Mouse (Mus musculus) kidney, embryonic 15.5 days (tissue): ENCODE measurements around the gene Fgfr2. TPM values are rescaled to one million over a fixed set of nuclear protein-coding genes. Genes with fewer than 3 reads are reported as not detected.

Source experiments
- ATAC-seq: fragments of 200-750 bp; cut with Nextera tagmentation; replicated peaks from 2 replicates; pipeline ENCODE4 v1.8.0; 2017; ENCODE audit warnings: moderate TSS enrichment; ENCODE audit not compliant: low FRiP score
- H3K27ac ChIP-seq: fragments of 300-500 bp; sonication (generic); 2 replicates; pipeline ENCODE4 v1.5.1; 2015; ENCODE audit warnings: mild to moderate bottlenecking, inconsistent platforms
- H3K27me3 ChIP-seq: fragments of 300-500 bp; sonication (generic); 2 replicates; pipeline ENCODE4 v1.6.1; 2015; ENCODE audit warnings: inconsistent platforms
- H3K36me3 ChIP-seq: fragments of 300-500 bp; sonication (generic); 2 replicates; pipeline ENCODE4 v1.6.1; 2015; ENCODE audit warnings: inconsistent platforms
- H3K4me1 ChIP-seq: fragments of 300-500 bp; sonication (generic); 2 replicates; pipeline ENCODE4 v1.6.1; 2015; ENCODE audit warnings: inconsistent platforms
- H3K4me2 ChIP-seq: fragments of 300-500 bp; sonication (generic); 2 replicates; pipeline ENCODE4 v1.6.1; 2015; ENCODE audit warnings: moderate library complexity, mild to moderate bottlenecking, inconsistent platforms
- H3K4me3 ChIP-seq: fragments of 300-500 bp; sonication (generic); replicated peaks from 2 replicates; pipeline ENCODE4 v1.5.1; 2015; ENCODE audit warnings: mild to moderate bottlenecking, inconsistent platforms
- H3K9ac ChIP-seq: fragments of 300-500 bp; sonication (generic); 2 replicates; pipeline ENCODE4 v1.6.1; 2015; ENCODE audit warnings: mild to moderate bottlenecking, inconsistent platforms
- H3K9me3 ChIP-seq: fragments of 300-500 bp; sonication (generic); replicated peaks from 2 replicates; pipeline ENCODE4 v1.6.1; 2016; ENCODE audit warnings: inconsistent platforms
- WGBS: fragments of 180-500 bp; shearing (Covaris S2); methylation state at CpG from one replicate; pipeline ENCODE4 v1.1.7; 2015; ENCODE audit warnings: mixed read lengths; 5-methylcytosine and 5-hydroxymethylcytosine counted together
- polyA plus RNA-seq: library from polyadenylated mRNA; unstranded; fragments of >200 nt; fragmentation: Nextera tagmentation; extraction: Ambion mirVana; gene quantifications from 2 replicates; pipeline ENCODE4 v1.2.1, GENCODE M21; 2015

The Fgfr2 gene
- polyA plus RNA-seq, 1 experiment from 2014 or later: 104 TPM

DNA sequence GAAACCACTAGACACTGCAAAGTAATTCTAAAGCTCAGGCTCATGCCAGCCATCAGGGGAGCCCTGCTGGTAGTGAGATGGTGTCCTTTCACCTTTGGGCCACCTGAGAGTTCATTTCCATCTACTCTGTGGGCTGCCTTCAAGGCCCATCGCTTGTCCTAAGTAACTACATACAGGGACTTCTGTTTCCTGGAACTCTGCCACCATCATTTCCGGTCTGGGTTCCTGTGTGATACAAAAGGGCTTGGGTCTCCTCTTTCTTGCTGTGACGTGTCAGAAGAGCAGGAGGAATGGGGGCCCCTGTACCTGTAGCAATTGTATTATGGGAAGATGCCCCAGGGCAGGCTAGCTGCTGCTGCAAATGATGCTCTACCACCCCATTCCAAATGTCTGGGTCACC is 884.2 kb downstream of the Fgfr2 start:
- no peak overlapping the region for H3K4me2 ChIP-seq
- ATAC-seq: no peak
- H3K4me1 ChIP-seq: peaks cover 5% of the 10 kb centered on the region; the same call in 1 of the 2 replicates
- no peak overlapping the region for H3K27ac ChIP-seq
- 86% methylated on average over 3 of the region's 3 CpGs for WGBS
- peaks cover 53% of the 10 kb centered on the region for H3K36me3 ChIP-seq
- H3K9me3 ChIP-seq: no peaks in the 10 kb centered on the region
- H3K27me3 ChIP-seq: no peaks in the 10 kb centered on the region
- H3K9ac ChIP-seq: no peak overlapping the region
- H3K4me3 ChIP-seq: no peak overlapping the region

DNA sequence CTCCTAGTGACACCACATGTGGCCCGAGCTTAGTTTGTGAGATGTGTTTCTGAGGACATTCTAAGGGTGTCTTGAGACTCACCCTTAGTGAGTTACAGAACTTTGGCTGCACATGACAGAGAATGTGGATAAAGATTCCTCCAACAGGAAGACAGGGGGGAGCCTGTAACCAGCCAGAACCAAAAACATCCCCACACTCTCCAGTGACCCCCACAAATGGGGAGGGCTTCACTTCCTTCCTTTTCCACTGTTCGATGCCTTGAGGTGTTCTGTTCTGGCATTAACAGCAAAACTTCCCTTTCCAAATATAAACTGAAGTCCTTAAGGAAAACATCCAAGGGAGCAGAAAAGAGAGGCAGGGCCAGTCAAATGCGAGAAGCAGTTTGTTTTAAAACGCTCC is 886.0 kb downstream of the Fgfr2 start:
- no peak overlapping the region for H3K4me3 ChIP-seq
- peaks cover 10% of the 10 kb centered on the region; the same call in 1 of the 2 replicates for H3K4me1 ChIP-seq
- no peak for ATAC-seq
- H3K27ac ChIP-seq: no peak overlapping the region
- H3K36me3 ChIP-seq: peaks cover 52% of the 10 kb centered on the region
- no peaks in the 10 kb centered on the region for H3K27me3 ChIP-seq
- H3K9ac ChIP-seq: no peak overlapping the region
- WGBS: 61% methylated on average over 4 of the region's 4 CpGs
- no peaks in the 10 kb centered on the region for H3K9me3 ChIP-seq
- H3K4me2 ChIP-seq: no peak overlapping the region

DNA sequence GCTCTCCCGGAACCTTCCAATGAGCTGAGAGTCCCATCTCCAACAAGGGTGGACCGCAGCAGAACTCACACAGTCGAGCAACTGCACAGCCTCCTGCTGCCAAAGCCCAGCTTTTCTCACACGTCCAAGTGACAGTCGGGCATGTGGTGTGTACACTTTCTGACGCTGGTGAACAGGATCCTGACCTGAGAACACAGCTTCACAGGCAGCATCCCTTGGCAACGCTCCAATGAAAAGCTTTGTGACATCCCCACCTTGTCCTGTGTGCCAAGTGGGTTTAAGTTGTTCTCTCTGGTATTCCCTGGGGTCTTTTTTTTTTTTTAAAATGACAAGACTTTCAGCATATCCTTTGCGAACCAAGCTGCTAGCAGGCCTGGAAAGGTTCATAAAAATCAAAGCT is 886.4 kb downstream of the Fgfr2 start:
- WGBS: 77% methylated on average over 8 of the region's 8 CpGs
- H3K9ac ChIP-seq: no peak overlapping the region
- H3K36me3 ChIP-seq: peaks cover 48% of the 10 kb centered on the region
- H3K4me3 ChIP-seq: no peak overlapping the region
- no peak overlapping the region for H3K27ac ChIP-seq
- H3K27me3 ChIP-seq: no peaks in the 10 kb centered on the region
- no peaks in the 10 kb centered on the region for H3K9me3 ChIP-seq
- no peak for ATAC-seq
- H3K4me1 ChIP-seq: peaks cover 10% of the 10 kb centered on the region; the same call in 1 of the 2 replicates
- no peak overlapping the region for H3K4me2 ChIP-seq

DNA sequence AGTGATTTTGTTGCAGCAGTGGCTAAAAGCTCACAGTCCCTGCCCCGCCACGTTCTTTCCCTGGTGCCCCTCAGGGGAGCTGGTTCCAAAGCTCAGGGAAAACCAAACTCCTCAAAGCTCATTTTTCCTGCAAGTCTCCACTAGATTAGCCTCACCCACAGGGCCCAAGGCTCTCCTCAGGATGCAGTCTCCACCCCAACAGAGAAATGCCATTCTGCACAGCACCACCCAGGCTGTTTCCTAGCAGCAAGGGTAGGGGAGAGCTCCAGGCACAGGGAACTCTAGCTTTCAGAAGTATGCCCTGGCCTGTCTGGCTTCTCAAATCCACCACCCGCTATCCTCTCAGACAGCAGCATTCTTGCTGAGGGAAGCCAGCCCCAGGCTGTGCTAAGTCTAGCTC is 888.9 kb downstream of the Fgfr2 start:
- no peak overlapping the region for H3K9ac ChIP-seq
- H3K27me3 ChIP-seq: no peaks in the 10 kb centered on the region
- peaks cover 10% of the 10 kb centered on the region; the same call in 1 of the 2 replicates for H3K4me1 ChIP-seq
- ATAC-seq: no peak
- H3K4me3 ChIP-seq: no peak overlapping the region
- H3K4me2 ChIP-seq: no peak overlapping the region
- H3K36me3 ChIP-seq: peaks cover 34% of the 10 kb centered on the region
- H3K9me3 ChIP-seq: no peaks in the 10 kb centered on the region
- H3K27ac ChIP-seq: no peak overlapping the region
- 67% methylated on average over 3 of the region's 3 CpGs for WGBS

DNA sequence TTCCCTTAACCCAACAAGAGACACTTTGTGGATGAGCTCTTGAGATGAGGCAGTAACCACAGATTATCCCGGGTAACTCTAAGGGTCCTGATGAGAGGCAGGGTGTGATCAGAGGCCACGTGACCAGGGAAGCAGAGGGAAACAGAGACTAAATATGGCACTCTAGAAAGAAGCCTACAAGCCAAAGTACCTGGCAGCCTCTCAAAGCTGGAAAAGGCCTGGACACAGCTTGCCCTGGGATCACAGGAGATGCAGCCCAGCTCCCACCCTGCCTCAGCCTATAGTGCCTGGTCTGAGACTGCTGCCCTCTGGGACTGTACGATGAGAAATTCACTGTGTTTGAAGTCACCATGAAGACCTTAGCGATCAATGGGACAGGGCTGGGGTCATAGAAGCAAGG is 889.4 kb downstream of the Fgfr2 start:
- ATAC-seq: no peak
- Histone ChIP-seq H3K9me3 (no peaks in the 10 kb centered on the region), H3K27ac (no peak overlapping the region), H3K36me3 (peaks cover 29% of the 10 kb centered on the region), H3K27me3 (no peaks in the 10 kb centered on the region), H3K4me2 (no peak overlapping the region), H3K4me1 (peaks cover 10% of the 10 kb centered on the region; the same call in 1 of the 2 replicates), H3K4me3 (no peak overlapping the region), H3K9ac (no peak overlapping the region)
- WGBS: 72% methylated on average over 4 of the region's 4 CpGs

DNA sequence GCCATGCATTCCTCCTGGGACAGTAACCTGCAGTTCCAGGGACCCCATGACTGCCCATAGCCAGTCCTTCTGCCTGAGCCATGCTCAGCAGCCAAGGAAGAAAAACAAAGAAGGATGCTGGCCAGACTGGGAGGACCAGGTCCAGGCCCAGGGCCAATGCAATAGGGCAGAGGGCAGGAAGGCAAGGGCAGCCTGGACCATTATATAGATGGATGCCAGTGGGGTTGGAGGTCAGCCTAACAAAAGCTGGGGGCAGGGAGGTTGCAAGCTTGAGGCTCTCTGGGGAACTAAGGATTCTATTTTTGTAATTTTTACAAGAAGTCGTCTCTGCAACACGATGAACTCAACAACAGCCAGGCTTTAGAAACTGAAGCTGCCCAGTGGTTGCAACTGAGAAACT is 890.2 kb downstream of the Fgfr2 start:
- H3K4me2 ChIP-seq: no peak overlapping the region
- WGBS: 15% methylated on average over 2 of the region's 2 CpGs

DNA sequence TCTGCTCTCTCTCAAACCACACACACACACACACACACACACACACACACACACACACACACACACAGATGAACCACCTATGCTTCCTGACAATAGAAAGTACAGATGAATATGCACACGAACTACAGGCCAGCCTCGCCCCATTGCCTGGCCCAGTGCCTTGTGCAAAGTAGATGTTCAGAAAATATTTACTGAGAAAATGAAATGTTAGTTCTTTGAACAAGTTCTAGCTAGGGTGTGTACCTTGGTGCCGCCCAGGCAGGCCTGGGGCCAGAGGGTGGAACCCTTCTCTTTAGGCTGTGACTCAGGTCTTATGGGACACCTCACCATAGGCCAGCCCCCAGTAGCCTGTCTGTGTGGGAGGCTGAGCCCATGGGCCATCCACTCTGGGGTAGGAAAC is 891.7 kb downstream of the Fgfr2 start:
- Histone ChIP-seq H3K4me2 (no peak overlapping the region), H3K4me1 (peaks cover 20% of the 10 kb centered on the region), H3K27me3 (no peaks in the 10 kb centered on the region), H3K27ac (no peak overlapping the region), H3K9ac (no peak overlapping the region), H3K36me3 (peaks cover 8% of the 10 kb centered on the region; the same call in 1 of the 2 replicates), H3K9me3 (no peaks in the 10 kb centered on the region), H3K4me3 (no peak overlapping the region)
- 92% methylated on average over 3 of the region's 3 CpGs for WGBS
- no peak for ATAC-seq

More for the DNA sequence above, 890.2 kb downstream of the Fgfr2 start:
- no peak overlapping the region for H3K9ac ChIP-seq
- ATAC-seq: 0 out of 2 replicates have a peak, but pooled peaks have one; percentile 33
- peaks cover 10% of the 10 kb centered on the region; the same call in 1 of the 2 replicates for H3K4me1 ChIP-seq
- H3K27ac ChIP-seq: no peak overlapping the region
- H3K4me3 ChIP-seq: no peak overlapping the region
- no peaks in the 10 kb centered on the region for H3K9me3 ChIP-seq
- peaks cover 23% of the 10 kb centered on the region for H3K36me3 ChIP-seq
- no peaks in the 10 kb centered on the region for H3K27me3 ChIP-seq

DNA sequence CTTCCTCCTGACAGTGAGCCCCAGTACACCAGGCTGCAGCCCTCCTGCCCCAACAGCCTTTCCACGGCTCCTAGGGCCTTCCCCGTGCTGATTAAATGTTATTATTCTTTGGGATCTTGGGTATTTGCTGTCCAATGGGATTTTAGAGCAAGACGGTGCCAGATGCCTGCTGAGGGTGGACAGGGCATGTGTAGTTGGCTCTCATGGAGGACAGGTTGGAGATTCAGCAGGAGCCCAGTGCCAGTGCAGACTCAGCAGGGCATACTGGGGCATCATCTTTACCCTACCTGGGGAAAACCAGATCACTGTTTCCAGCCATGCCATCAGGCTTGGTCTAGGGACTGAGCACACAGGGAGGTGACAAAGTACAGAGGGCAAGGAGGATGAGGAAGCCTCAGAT is 892.2 kb downstream of the Fgfr2 start:
- no peak overlapping the region for H3K9ac ChIP-seq
- H3K27ac ChIP-seq: no peak overlapping the region
- WGBS: 85% methylated on average over 3 of the region's 3 CpGs
- H3K4me1 ChIP-seq: peaks cover 20% of the 10 kb centered on the region
- H3K4me2 ChIP-seq: no peak overlapping the region
- H3K27me3 ChIP-seq: 0 out of 2 replicates have a peak, but pooled peaks cover 1% of the 10 kb centered on the region
- H3K9me3 ChIP-seq: no peaks in the 10 kb centered on the region
- H3K36me3 ChIP-seq: peaks cover 5% of the 10 kb centered on the region; the same call in 1 of the 2 replicates
- ATAC-seq: no peak
- H3K4me3 ChIP-seq: no peak overlapping the region

DNA sequence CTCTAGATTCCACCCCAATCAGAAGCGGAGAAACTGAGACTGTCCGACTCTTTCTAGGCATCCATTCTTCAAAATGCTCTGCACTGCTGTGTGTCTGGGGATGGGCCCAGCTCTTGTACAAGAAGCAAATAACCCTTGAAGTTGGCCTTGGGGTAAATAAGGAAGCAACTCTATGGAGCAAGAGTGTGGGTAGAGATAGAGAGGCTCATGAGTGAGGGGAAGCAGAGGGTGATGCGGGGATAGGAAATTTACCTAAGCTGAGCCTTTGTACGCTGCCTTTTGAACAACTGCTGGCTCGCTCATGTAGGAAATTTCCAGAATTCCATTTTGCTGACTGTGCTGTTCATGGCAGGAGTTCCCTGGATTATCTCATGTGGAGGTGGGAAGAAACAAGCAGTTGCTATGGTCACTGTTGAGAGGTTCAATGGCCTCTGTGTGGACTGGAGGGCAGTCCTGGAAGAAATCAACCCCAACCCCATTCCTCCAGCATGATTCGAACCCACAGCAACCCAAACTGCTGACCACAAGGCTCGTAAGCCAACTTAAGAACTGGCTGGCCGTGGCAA is 896.0 kb downstream of the Fgfr2 start:
- no peak overlapping the region for H3K4me3 ChIP-seq
- 86% methylated on average over 8 of the region's 8 CpGs for WGBS
- ATAC-seq: peak; percentile 9; the same call in 1 of the 2 replicates
- no peak overlapping the region for H3K9ac ChIP-seq
- peaks cover 10% of the 10 kb centered on the region for H3K4me1 ChIP-seq
- no peaks in the 10 kb centered on the region for H3K36me3 ChIP-seq
- H3K4me2 ChIP-seq: no peak overlapping the region
- H3K27ac ChIP-seq: 0 out of 2 replicates have a peak overlapping the region, but pooled peaks have one; percentile 18
- H3K9me3 ChIP-seq: no peaks in the 10 kb centered on the region
- 0 out of 2 replicates have a peak, but pooled peaks cover 5% of the 10 kb centered on the region for H3K27me3 ChIP-seq

DNA sequence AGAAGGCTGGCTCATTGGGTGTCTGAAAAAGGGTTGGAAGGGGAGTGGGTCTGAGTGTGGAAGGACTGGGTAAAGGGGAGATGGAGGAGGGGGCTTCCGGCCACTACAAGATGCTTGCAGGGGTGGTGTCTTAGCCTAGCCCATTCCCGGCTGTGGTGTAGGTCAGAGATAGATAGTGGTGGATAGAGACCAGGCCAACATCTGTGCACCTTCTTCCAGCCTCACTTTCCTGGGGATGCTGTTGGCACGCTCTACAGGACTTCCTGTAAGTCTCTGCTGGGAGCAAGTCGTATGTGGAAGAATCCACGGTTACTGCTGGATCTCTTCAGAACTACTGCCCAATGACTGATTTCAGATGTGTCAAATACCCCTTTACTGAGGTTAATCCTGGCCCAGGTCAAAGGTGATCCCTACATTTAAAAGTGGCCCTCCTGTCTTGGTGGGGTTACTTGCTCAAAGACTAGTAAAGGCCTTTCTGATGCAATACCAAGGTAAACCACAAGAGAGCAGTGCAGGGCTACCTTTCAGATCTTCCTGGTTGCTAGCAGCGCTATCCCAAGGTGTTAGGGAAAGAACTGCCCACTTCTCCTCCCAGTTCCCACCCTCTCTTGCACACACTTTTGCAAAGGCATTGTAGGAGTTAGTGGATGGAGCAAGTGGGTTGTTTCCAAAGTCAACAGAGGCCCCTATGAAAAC is 896.6 kb downstream of the Fgfr2 start:
- 64% methylated on average over 6 of the region's 6 CpGs for WGBS
- Histone ChIP-seq H3K9ac (no peak overlapping the region), H3K4me2 (no peak overlapping the region), H3K27ac (0 out of 2 replicates have a peak overlapping the region, but pooled peaks have one; percentile 18), H3K36me3 (no peaks in the 10 kb centered on the region), H3K4me3 (no peak overlapping the region), H3K27me3 (0 out of 2 replicates have a peak, but pooled peaks cover 5% of the 10 kb centered on the region), H3K9me3 (no peaks in the 10 kb centered on the region), H3K4me1 (peaks cover 10% of the 10 kb centered on the region)
- peak; percentile 68 for ATAC-seq

DNA sequence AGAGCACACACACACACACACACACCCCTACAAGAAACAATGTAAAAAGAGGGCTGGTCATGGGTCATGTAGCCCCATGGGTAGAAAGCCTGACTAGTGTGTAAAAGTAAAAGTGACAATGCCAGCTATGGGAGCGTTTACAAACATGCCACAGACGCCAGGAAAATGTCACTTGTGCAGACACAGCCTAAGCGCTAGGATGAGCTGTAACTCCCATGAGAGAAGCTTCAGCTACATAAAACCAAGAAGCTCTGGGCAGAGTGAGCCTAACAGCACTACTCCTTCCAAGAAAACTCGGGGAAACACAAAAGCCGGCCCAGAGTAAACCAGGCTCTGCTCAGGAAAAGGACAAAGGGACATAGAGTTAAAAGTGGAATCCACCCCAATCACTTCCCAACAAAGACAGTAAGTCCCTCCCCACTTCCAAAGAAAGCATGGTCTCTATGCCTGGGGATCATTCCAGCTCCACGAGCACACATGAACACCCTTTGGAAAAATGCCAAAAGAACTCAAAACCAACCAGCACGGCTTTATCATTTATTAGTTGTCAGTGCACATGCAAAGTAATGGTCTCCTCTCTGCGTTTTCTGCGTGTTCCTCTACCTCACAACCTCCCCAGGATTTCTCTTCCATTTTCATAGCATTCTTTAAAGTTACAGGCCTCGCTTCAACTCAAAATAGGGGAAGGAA is 899.6 kb downstream of the Fgfr2 start:
- Histone ChIP-seq H3K4me1 (peaks cover 10% of the 10 kb centered on the region), H3K27me3 (0 out of 2 replicates have a peak, but pooled peaks cover 5% of the 10 kb centered on the region), H3K36me3 (no peaks in the 10 kb centered on the region), H3K4me2 (no peak overlapping the region), H3K4me3 (no peak overlapping the region), H3K27ac (no peak overlapping the region), H3K9ac (no peak overlapping the region), H3K9me3 (no peaks in the 10 kb centered on the region)
- WGBS: 56% methylated on average over 10 of the region's 10 CpGs
- ATAC-seq: no peak

DNA sequence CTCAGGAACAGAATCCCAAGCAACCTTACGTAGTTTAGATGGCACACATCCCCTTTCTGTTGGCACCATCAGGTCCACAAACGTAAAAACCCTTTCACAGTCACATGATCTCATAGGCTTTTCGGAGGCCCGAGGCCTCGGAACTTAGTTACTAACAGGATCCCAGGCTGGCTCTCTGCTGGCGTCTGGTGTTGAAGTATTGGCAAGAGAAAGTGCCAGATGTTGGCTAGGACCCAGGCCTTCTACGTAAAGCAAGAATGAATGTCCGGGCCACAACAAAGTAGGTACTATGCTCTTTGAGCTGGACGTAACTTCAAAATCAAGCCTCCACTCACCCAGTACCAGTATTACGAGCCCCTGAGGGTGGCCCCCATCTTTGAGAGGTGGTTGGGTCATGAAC is 909.1 kb downstream of the Fgfr2 start:
- no peak overlapping the region for H3K9ac ChIP-seq
- no peaks in the 10 kb centered on the region for H3K9me3 ChIP-seq
- peaks cover 30% of the 10 kb centered on the region; the same call in 1 of the 2 replicates for H3K27me3 ChIP-seq
- H3K4me2 ChIP-seq: no peak overlapping the region
- no peak for ATAC-seq
- H3K36me3 ChIP-seq: no peaks in the 10 kb centered on the region
- H3K4me3 ChIP-seq: no peak overlapping the region
- 78% methylated on average over 10 of the region's 10 CpGs for WGBS
- no peaks in the 10 kb centered on the region for H3K4me1 ChIP-seq
- no peak overlapping the region for H3K27ac ChIP-seq
